Mouse (Mus musculus) pancreas, adult 10 weeks (tissue): Measurements from ENCODE around the gene Wnt2. TPM values are rescaled to one million over a fixed set of nuclear protein-coding genes. Genes with fewer than 3 reads are reported as not detected.

Experiments
- polyA plus RNA-seq: library from polyadenylated mRNA; stranded (reverse); fragments of 350-450 nt; fragmentation: Illumina TruSeq; extraction: RNeasy Lipid Tissue Mini Kit (QIAGEN cat#74804); gene quantifications from one replicate; pipeline ENCODE4 v1.2.3, GENCODE M21; 2015; ENCODE audit warnings: low read depth, low replicate concordance; ENCODE audit not compliant: insufficient read depth

Gene Wnt2
- polyA plus RNA-seq, result 0.48 TPM

GRCm38 (mm10) chr6:18029746-18030656 is at the start of gene Wnt2:
TSS of gene Wnt2 (minus strand) at chr6:18030585.

Other genes with a start within 250 kb of the Wnt2 start
- not detected for gene Asz1, start 78.5 kb upstream of the Wnt2 start, polyA plus RNA-seq
- gene Cftr, start 140.1 kb upstream of the Wnt2 start, polyA plus RNA-seq, result 0.41 TPM